Mouse (Mus musculus) heart, adult 8-10 months (tissue): Measurements from ENCODE around the gene Gas8. TPM values are rescaled to one million over a fixed set of nuclear protein-coding genes. Genes with fewer than 3 reads are reported as not detected.
"Not testable (repeated sequence)": the region's sequence is repeated elsewhere in the genome, so short reads cannot be mapped to it uniquely, and the experiment has no call there.

Experiments used
- DNase-seq: peaks from one replicate; pipeline ENCODE4 v3.0.0; 2022; ENCODE audit warnings: low spot score
- total RNA-seq, 4 experiments: library from RNA; stranded (reverse); gene quantifications; 2 replicates each; pipeline ENCODE4 v1.2.4; 2022

Gas8 gene
- 1 to 10 TPM; 2.9 to 5.6 (median 4.0) TPM for total RNA-seq

DNA sequence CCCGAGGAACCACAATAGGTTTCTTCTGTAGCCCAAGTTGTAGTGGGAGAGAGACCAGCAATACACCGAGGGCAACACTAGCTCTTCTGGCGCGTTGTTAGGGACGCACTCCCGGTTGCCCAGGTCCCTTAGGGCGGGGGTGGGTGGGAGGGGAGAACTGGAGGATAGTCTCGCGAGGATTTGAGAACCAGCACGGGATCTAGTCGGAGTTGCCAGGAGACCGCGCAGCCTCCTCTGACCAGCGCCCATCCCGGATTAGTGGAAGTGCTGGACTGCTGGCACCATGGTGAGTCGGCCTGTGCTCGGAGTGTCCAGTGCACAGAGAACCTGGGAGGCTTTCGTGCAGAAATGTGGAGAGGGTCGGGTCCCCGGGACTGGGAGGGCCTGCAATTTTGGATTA is at the start of gene Gas8:
Gene Gas8 (plus strand): TSS at position 168 of the 400 bp plus-strand sequence.
- DNase-seq: peak; percentile 87

DNA sequence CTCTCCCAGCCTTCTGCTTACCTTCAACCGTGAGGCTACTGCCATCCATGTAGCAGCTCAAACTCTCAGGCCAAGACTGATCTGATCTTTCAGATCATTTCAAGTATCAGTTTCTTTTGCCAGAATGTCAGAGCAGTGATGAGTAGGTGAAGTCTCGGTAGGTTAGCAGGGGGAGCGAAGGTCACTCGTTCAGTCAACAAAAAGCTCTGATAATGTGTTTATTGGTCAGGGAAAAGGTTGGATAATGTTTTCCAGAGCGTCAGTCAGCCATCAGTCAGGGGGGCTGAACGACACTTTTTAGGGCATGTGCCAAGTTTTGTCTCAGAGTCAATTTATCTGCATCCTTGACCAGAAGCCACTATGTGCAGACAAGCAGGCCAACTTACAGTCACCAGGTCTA is 45.6 kb upstream of the Gas8 start:
- DNase-seq: not testable (repeated sequence)

DNA sequence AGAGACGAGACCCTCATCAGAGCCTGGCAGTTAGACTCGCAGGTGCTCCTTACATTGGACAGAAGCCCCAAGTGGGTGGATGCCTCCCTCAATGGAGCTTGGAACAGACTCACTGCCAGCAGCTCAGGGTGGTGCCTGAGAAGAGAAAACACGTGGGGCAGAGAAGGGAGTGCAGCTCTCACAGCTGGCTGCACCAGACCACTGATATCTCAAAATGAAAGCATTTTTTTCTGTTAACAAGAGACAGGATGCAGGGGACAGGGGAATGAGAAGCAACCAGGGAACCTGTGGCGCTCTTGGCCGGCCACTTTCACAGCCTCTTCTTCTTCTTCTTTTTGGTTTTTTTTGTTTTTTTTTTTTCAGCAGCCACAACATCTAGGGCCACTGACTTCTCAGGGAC is 44.1 kb upstream of the Gas8 start:
- not testable (repeated sequence) for DNase-seq

DNA sequence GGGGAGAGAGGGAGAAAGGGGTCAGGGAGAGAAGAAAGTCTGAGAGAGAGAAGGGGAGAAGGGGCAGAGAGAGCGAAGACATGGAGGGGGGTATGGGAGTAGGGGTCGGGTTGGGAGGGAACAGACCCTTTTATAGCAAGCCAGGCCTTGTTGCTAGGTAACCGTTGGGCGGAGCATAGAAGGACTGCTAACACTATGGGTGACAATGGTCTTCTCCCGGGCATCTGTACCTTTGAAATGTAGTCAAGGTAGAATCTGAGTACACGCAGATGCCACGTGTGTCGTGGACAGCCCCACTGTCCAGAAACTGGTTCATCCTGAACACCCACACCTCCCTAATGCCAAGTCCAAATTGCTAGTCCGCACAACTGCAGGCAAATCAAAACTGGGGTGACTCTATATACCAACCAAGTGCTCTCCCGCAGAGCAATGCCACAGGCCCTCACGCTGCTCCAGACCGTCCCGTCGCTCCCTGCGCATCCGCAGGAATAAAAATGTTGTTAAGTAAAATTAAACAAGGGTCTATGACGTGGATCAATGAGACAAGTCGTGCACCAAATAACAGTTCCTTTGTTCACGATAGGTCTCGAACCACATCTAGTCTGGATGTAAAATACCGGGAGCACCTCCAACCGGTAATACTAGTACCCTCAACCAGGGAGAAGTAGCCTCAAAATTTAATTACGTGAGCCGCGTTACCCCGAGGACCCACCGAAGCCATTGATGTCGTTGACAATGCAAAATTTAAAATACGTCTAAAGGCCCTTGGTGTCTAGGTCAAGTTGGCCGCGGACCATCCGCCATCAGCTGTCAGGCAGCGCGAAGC is 41.5 kb upstream of the Gas8 start:
- no peak for DNase-seq

DNA sequence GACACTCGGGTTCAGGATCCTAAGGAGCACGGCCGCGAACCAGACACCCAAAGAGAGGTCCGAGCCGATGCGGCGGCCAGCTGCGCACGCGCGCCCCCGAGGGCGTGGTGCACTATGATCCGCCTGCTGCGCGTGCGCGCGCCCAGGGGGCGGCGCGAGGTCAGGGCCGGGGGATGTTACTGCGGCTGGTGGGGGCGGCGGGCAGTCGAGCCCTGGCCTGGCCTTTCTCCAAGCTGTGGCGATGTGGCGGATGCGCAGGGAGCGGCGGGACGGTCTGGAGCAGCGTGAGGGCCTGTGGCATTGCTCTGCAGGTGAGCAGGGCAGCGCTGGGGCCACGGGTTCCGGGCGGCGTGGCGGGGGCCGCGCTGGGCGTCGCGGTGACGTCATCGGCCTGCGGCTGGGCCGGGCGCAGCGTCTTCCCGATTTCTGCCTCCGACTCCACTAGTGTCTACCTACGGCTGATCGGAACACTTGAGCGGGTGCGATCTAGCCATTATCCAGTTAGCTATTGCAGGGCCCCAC is 40.8 kb upstream of the Gas8 start, which contains the start of gene Afg3l1:
Gene Afg3l1 (plus strand): TSS at position 167 of the 522 bp plus-strand sequence.
- DNase-seq: peak; percentile 94

DNA sequence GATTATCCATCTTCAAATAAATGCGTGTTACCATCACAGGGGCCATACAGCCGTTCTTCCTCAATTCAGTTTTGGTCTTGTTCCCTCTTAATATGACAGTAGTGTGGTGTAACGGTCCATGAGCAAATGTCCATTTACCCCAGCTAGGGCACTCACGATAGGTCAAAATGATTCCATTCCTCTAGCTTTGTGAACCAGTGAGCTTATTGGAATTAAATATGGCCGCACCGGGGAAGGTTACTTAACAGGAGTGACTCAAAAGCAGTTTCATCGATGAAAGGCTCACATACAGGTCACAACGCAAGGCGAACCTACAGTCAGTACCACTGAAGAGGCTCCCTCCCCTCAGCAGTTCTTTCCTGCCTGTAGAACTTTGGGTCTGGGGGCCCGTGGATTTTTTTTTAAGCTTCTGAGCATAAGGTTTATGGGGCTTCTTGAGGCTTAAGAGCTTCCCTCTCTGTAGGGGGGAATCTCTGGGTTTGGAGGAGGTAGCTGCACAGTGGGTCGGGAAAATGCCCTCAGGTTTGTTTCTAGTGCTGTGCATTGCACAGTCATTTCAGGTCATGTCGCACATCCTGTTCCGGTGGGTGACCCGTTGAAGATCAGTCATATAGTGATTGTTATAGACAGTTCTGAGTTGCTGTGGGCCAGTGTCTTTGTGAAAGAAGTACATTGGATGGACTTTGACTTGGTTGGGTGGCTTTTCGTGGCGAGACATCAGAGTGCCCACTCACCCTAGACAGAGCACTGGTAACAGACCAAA is 40.0 kb upstream of the Gas8 start:
- peak; percentile 7 for DNase-seq

DNA sequence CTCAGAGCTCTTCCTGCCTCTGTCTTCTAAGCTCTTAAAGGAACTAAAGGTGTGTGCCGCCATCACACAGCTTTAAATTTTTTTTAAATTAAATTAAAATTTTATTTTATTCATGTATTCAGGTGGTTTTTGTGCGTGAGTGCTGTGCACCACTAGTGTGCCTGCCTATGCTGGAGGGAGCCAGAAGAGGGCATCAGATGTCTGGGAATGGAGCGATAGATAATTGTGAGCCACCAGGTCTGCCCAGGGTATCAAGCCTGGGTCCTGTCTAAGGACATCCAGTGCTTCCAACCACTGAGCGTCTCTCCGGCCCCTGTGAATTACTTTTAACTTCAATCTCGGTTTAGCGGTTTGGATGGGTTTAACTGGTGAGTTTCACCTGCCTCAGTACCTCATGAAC is 36.0 kb upstream of the Gas8 start:
- no peak for DNase-seq

DNA sequence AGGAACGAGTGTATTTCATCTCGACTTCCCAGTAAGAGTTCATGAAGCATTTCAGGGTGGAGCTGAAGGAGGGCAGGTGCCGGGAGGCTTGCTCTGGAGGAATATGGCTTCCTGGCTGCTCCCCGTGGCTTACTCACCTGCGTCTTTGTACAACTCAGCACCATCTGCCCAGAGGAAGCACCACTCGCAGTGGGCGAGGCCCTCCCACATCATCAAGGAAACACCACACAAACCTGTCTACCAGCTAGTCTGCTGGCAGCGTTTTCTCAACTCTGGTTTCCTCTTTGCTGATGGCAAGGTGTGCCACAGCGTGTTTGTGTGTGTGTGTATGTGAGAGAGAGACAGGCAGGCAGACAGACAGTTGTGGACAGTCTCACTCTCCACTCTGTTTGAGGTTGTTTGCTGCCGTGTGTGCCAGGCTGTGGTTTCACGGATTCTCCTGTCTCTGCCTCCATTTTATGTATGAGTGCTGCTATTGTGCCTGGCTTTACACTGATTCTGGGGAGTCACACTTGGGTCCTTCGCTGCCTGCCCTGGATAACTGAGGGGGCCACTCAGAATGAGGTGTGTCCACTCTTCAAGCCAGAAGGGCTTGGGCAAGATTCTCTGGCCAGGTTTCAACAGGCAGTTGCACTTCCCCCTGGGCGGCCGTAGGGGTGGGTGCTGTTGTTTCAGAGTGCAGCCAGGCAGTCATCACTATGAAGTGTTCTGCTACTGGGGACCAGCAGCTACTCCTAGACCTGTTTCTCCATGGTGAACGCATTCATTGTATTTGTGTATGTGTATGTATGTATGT is 27.2 kb upstream of the Gas8 start:
- no peak for DNase-seq

DNA sequence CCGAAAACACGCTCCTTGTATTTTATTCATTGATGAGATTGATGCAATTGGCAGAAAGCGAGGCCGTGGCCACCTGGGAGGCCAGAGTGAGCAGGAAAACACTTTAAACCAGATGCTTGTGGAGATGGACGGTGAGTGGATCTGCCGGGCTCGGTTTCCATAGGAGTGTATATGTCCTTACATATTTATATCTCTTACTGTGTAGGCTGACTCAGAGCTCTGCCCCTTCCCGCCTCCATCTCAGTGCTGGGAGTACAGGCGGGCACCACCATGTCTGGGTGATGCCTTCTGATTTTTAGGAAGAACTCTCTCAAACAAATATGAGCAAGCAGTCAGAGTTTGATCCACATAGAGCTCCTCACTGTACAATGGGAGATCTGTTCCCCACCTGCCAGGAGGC is 25.7 kb upstream of the Gas8 start:
- no peak for DNase-seq

DNA sequence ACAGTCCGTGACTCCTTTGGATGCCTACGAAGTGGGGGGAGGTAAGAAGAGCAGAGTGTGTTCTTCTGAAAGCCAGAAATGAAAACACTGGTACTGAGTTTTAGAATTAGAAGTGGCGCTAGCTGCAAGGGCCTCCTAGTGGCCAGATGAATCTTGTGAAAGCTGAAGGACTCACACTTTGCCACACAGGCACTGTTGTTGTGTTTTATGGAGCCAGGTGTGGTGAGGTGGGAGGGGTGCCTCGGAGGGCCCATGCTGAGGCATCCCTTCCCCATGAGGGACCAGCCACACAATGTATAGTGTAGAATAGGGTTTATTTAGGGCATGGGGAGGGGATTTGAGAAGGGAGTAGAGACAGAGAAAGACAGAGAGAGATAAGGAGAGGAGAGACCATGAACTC is 20.9 kb upstream of the Gas8 start:
- no peak for DNase-seq

DNA sequence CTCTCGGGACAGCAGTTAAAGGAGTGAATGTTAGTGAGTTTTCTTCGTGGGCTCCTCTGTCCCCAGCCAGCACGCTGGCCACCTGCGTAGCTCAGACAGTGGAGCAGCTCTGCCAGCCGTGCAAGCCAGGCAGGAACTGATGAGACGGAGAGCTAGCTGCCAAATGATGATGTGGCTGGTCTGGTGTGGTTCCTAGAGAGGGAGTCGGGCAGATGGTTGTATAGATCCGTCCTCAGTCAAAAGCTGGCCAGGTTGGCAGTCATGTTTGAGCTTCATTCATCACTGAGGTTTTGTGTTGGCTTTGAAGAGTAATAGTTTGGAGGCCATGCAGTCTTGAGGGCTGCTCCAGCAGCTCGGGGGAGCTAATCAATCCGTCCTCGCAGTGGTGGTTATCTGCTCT is 19.7 kb upstream of the Gas8 start:
- no peak for DNase-seq

DNA sequence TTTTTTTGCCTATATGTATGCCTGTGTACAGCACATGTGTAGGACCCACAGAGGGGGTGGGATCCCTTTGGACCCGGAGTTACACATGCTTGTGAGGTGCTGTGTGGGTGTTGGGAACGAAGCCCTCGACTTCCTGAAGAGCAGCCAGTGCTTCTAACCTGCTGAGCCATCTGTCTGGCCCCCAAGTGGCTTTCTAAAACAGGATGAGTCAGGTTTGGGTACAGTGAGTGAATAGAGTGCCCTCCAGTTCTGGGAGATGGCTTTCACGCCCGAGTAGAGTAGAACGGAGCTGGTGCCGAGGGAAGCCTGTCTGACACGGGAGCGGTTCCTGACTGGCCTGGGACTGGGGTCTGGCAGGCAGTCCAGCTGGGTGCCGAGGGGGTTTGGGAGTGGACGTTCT is 19.1 kb upstream of the Gas8 start:
- no peak for DNase-seq

DNA sequence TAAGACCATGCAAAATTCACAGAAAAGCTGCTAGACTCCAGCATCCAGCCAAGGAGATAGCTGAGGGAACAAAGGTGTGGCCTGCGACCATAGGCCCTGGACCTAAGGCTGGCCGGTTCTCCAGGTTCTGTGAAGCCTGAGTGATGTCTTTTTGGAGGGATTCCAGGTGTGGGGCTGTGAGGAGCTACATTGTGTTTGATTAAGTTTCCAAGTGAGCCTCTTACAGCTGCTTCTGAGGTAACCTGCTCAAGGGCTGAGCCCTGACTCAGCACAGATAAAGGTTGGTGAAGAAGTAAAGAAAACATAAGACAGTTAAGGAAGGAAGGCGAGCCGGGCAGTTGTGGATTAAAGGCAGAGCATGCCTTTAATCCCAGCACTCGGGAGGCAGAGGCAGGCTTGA is 16.4 kb upstream of the Gas8 start:
- no peak for DNase-seq

DNA sequence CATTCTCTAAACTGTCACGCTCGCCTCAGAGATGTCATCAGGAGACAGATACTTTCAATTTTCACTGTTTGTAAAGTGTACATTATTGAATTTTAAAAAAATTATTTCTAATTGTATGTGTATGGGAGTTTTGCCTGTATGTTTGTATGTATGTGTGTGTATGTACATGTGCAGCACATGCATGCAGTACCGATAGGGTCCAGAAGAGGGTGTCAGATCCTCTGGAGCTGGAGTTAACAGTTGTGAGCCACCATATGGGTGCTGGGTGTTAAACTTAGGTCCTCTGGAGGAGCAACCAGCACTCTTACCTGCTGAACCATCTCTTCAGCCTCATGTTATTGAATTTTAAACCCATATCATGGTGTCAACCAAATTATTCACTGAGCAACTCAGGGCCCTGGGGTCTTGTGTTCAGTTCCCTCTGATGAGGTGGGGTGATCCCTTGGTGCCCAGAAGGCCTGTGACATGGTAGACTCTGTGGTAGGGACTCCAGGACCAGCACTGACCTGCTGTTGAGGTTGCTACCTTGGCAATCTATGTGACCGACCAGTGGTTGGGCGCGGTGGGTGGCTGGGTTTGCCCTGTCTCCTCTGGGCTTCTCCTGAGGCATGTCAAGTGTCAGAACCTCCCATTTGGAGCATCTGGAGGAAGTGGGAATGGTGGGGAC is 14.7 kb upstream of the Gas8 start:
- no peak for DNase-seq

DNA sequence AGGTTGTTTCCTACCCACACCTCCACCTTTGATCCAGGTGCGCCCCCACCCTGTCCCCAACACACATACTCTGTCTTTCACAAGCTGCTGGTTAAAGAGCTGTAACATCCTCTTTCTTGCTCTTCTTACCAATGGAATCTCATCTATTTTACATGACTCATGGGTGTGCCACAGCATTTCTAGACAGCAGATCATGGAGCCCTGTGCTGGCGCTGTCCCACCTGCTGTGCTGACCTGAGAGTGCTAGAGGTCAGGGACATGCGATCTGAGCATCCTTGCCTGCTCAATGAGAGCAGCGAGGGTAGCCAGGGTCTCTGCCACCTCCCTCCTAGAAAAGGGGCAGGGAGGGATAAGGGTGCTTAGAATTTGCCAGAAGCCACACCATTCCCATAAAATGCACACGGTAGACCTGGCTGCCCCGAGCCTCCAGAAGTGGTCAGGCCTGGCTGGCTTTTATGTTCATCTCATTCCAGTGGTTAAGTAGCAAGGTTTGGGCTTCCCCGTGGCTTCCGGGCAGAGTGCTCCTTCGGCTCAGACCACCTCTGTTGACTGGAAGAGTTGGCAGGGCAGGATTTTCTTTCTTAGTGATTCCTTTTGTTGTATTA is 13.9 kb upstream of the Gas8 start:
- no peak for DNase-seq

DNA sequence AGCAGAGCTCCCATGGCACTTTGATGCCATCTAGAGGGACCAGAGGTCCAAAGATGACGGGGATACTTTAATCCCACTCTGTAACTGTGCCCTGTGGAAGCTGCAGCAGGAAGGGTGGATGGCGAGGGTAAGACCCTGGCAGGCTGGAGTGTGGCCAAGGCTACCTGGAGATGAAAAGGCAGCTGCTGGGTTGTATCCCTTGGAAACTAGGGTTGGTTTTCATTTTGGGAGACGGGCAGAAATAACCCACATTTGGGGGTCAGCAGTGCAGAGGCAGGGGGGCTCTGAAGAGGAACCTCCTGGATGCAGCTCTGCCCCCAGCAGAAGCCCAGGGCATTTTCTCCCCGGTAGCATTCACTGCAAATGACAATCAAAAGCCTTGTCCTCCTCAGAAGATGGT is 13.4 kb upstream of the Gas8 start:
- DNase-seq: no peak

DNA sequence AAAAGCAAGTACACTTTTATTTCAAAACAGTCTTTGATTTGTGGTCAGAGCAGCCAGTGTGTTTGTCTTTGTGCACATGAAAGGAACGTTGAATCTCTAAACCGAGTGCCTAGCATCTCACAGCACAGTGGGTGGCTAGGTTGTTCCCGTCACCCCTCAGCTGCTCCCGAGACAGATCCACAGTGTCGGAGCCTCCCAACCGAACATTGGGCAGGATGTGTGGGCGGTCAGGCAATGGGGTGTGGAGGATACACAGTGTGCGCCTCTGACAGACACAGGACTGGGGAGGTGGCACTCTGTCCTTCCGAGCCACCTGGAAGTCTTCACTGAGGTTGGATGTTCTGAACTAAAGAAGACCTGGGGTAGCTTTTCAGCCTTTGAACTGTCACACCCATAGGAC is 12.9 kb upstream of the Gas8 start:
- DNase-seq: no peak

DNA sequence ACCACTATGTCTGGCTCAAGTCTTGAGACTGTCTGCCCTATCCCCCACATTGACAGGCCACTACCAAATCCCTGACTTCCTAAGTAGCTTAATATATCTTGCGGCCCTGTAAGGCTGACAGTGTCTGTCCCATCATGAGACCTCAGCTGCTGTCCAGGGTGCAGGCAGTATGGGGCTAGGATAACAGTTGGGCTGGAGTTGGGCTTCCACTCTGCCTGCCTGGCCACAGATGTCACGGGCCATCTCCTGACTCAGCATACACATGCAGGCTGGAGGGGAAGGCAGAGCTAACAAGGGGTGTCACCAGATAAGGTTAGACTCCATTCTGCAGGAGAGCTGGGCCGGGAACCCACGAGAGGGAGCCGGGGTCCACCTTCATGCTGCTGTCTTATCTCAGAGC is 11.5 kb upstream of the Gas8 start:
- DNase-seq: no peak

DNA sequence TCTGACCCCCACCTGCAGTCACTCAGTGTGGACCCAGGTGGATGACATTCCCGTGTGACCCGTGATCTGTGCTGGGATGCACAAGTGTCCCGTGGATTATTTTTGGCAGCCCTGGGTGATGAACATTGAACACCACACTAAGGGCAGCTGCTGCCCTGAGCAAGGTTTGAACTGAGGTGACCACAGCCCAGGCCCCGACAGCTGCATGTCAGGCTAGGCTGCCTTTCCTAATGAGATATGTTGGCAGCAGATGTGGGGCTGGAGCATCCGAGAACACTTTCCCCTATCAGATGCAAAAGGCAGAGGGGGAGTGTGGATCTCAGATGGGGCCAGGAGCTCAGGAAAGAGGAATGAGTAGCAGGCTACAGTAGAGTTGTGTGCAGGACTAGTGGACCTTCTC is 7.8 kb upstream of the Gas8 start:
- no peak for DNase-seq

DNA sequence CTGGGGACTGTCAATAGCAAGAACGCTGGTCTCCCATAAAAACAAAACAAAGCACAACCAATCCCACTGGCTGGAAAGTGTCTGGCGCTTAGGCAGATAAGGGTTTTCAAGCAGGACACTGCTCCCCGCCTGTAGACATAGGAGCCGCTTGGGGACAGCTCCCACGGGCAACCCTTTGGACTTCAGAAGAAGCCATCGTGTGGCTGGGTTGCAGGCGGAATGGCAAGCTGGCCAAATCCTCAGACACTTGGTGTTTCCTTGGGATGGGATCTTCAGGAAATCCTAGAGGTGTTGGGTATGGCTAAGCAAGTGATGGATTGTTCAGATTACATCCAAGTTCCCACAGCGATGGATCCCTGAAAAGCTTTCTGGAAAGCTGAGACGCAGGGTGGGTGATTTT is 4.5 kb upstream of the Gas8 start:
- no peak for DNase-seq
